Mouse (Mus musculus) MEL (cell line): Measurements from ENCODE around the gene Zfp830. TPM values are rescaled to one million over a fixed set of nuclear protein-coding genes. Genes with fewer than 3 reads are reported as not detected.

Source experiments
- DNase-seq: peaks from one replicate; pipeline ENCODE4 v3.0.0; 2011; ENCODE audit warnings: low read depth, low spot score
- H3K27ac ChIP-seq: 2 replicates; pipeline ENCODE4 v1.5.1; 2012; ENCODE audit warnings: low read depth, mild to moderate bottlenecking, control low read depth, low read length, moderate library complexity; ENCODE audit not compliant: control insufficient read depth
- H3K27me3 ChIP-seq, 2 experiments: fragments of 150-350 bp in 1 of 2; sonication (generic) in 1 of 2; 2 replicates each; pipeline ENCODE4 v1.6.1; 2012; ENCODE audit warnings: low read length in 2 of 2, mild to moderate bottlenecking in 2 of 2, improper control_type of control experiment in 1 of 2, moderate library complexity in 1 of 2; ENCODE audit not compliant: insufficient read depth in 2 of 2, control insufficient read depth in 1 of 2
- H3K36me3 ChIP-seq, 2 experiments: 2 replicates each; pipeline ENCODE4 v1.6.1; 2012 to 2014; ENCODE audit warnings: low read length in 2 of 2, improper control_type of control experiment in 1 of 2, inconsistent platforms in 1 of 2, mild to moderate bottlenecking in 1 of 2; ENCODE audit not compliant: insufficient read depth in 2 of 2, control insufficient read depth in 1 of 2
- H3K4me1 ChIP-seq, 2 experiments: fragments of 150-350 bp in 1 of 2; sonication (generic) in 1 of 2; 2 replicates each; pipeline ENCODE4 v1.6.1; 2012; ENCODE audit warnings: low read length in 2 of 2, improper control_type of control experiment in 1 of 2, mild to moderate bottlenecking in 1 of 2; ENCODE audit not compliant: insufficient read depth in 2 of 2, control insufficient read depth in 1 of 2
- H3K4me3 ChIP-seq, 2 experiments: fragments of 150-350 bp in 1 of 2; sonication (generic) in 1 of 2; 2 replicates each; pipeline ENCODE4 v1.5.1; 2012; ENCODE audit warnings: low read depth in 2 of 2, low read length in 2 of 2, mild to moderate bottlenecking in 2 of 2, moderate library complexity in 2 of 2, control low read depth in 1 of 2, improper control_type of control experiment in 1 of 2; ENCODE audit not compliant: control insufficient read depth in 1 of 2, insufficient read depth in 1 of 2
- H3K79me2 ChIP-seq: 2 replicates; pipeline ENCODE4 v1.6.1; 2012; ENCODE audit warnings: mild to moderate bottlenecking, low read length, moderate library complexity; ENCODE audit not compliant: control insufficient read depth, poor library complexity, insufficient read depth
- H3K9ac ChIP-seq: 2 replicates; pipeline ENCODE4 v1.6.1; 2012; ENCODE audit warnings: low read depth, mild to moderate bottlenecking, control low read depth, low read length, moderate library complexity; ENCODE audit not compliant: control insufficient read depth, poor library complexity, severe bottlenecking
- H3K9me3 ChIP-seq: fragments of 150-350 bp; sonication (generic); replicated peaks from 2 replicates; pipeline ENCODE4 v1.6.1; 2012; ENCODE audit warnings: mild to moderate bottlenecking, low read length, improper control_type of control experiment, moderate library complexity; ENCODE audit not compliant: insufficient read depth
- CHD1 ChIP-seq: IDR thresholded peaks from 2 replicates; pipeline ENCODE4 v1.6.1; 2012; ENCODE audit warnings: low read depth, mild to moderate bottlenecking, inconsistent platforms, low read length, improper control_type of control experiment
- CHD2 ChIP-seq: IDR thresholded peaks from 2 replicates; pipeline ENCODE4 v1.6.1; 2011; ENCODE audit warnings: low read length, improper control_type of control experiment
- CTCF ChIP-seq, 3 experiments: IDR thresholded peaks in 2 of 3; conservative IDR thresholded peaks in 1 of 3; 2 replicates each; pipeline ENCODE4 v1.5.1; 2011 to 2012; ENCODE audit warnings: low read length in 3 of 3, low read depth in 2 of 3, mild to moderate bottlenecking in 2 of 3, improper control_type of control experiment in 1 of 3, inconsistent platforms in 1 of 3, mixed read lengths in 1 of 3, moderate library complexity in 1 of 3; ENCODE audit not compliant: control insufficient read depth in 1 of 3, insufficient read depth in 1 of 3, poor library complexity in 1 of 3, severe bottlenecking in 1 of 3
- E2F4 ChIP-seq: IDR thresholded peaks from 2 replicates; pipeline ENCODE4 v1.6.1; 2011; ENCODE audit warnings: low read depth, low read length, improper control_type of control experiment, borderline replicate concordance
- ELF1 ChIP-seq: IDR thresholded peaks from 2 replicates; pipeline ENCODE4 v1.6.1; 2014; ENCODE audit warnings: low read depth, mild to moderate bottlenecking, inconsistent platforms, low read length, improper control_type of control experiment, moderate library complexity
- ETS1 ChIP-seq: IDR thresholded peaks from 2 replicates; pipeline ENCODE4 v1.6.1; 2012; ENCODE audit warnings: low read depth, mild to moderate bottlenecking, inconsistent platforms, low read length, improper control_type of control experiment, moderate library complexity
- GABPA ChIP-seq: IDR thresholded peaks from 2 replicates; pipeline ENCODE4 v1.6.1; 2012; ENCODE audit warnings: low read depth, mild to moderate bottlenecking, inconsistent platforms, low read length, improper control_type of control experiment, moderate library complexity
- HCFC1 ChIP-seq: IDR thresholded peaks from 2 replicates; pipeline ENCODE4 v1.6.1; 2012; ENCODE audit warnings: low read depth, mild to moderate bottlenecking, inconsistent platforms, low read length, improper control_type of control experiment, moderate library complexity
- MAFK ChIP-seq: IDR thresholded peaks from 2 replicates; pipeline ENCODE4 v1.6.1; 2011; ENCODE audit warnings: low read depth, mild to moderate bottlenecking, low read length, improper control_type of control experiment, borderline replicate concordance
- MAX ChIP-seq: IDR thresholded peaks from 2 replicates; pipeline ENCODE4 v1.6.1; 2011; ENCODE audit warnings: low read length, improper control_type of control experiment
- MAZ ChIP-seq: IDR thresholded peaks from 2 replicates; pipeline ENCODE4 v1.6.1; 2012; ENCODE audit warnings: low read depth, mild to moderate bottlenecking, inconsistent platforms, low read length, improper control_type of control experiment
- MYC ChIP-seq: IDR thresholded peaks from 2 replicates; pipeline ENCODE4 v1.6.1; 2011; ENCODE audit warnings: low read depth, mild to moderate bottlenecking, low read length, improper control_type of control experiment, moderate library complexity
- POLR2A ChIP-seq, 2 experiments: IDR thresholded peaks; 2 replicates each; pipeline ENCODE4 v1.6.1; 2011 to 2012; ENCODE audit warnings: low read length in 2 of 2, mild to moderate bottlenecking in 2 of 2, control low read depth in 1 of 2, improper control_type of control experiment in 1 of 2, low read depth in 1 of 2, moderate library complexity in 1 of 2; ENCODE audit not compliant: control insufficient read depth in 1 of 2, insufficient read depth in 1 of 2, poor library complexity in 1 of 2
- RAD21 ChIP-seq: IDR thresholded peaks from 2 replicates; pipeline ENCODE4 v1.6.1; 2011; ENCODE audit warnings: mild to moderate bottlenecking, low read depth, low read length, improper control_type of control experiment
- SMC3 ChIP-seq: IDR thresholded peaks from 2 replicates; pipeline ENCODE4 v1.6.1; 2011; ENCODE audit warnings: low read depth, low read length, improper control_type of control experiment
- TAL1 ChIP-seq: IDR thresholded peaks from 2 replicates; pipeline ENCODE4 v1.6.1; 2012; ENCODE audit warnings: mild to moderate bottlenecking, inconsistent platforms, low read length, moderate library complexity, mixed read lengths
- TCF12 ChIP-seq: IDR thresholded peaks from 2 replicates; pipeline ENCODE4 v1.6.1; 2014; ENCODE audit warnings: low read depth, mild to moderate bottlenecking, inconsistent platforms, low read length, improper control_type of control experiment, moderate library complexity
- USF2 ChIP-seq, 2 experiments: IDR thresholded peaks; 2 replicates each; pipeline ENCODE4 v1.6.1; 2011 to 2012; ENCODE audit warnings: improper control_type of control experiment in 2 of 2, low read length in 2 of 2, borderline replicate concordance in 1 of 2, inconsistent platforms in 1 of 2, low read depth in 1 of 2, mild to moderate bottlenecking in 1 of 2; ENCODE audit not compliant: insufficient read depth in 1 of 2
- ZC3H11A ChIP-seq: IDR thresholded peaks from 2 replicates; pipeline ENCODE4 v1.6.1; 2012; ENCODE audit warnings: low read depth, mild to moderate bottlenecking, inconsistent platforms, low read length, improper control_type of control experiment
- ZMIZ1 ChIP-seq: IDR thresholded peaks from 2 replicates; pipeline ENCODE4 v1.6.1; 2012; ENCODE audit warnings: low read depth, mild to moderate bottlenecking, inconsistent platforms, low read length, improper control_type of control experiment, moderate library complexity
- ZNF384 ChIP-seq: IDR thresholded peaks from 2 replicates; pipeline ENCODE4 v1.6.1; 2012; ENCODE audit warnings: low read depth, mild to moderate bottlenecking, inconsistent platforms, low read length, improper control_type of control experiment
- polyA plus RNA-seq, 2 experiments: library from polyadenylated mRNA; stranded (reverse) in 1 of 2; unstranded in 1 of 2; fragments of >175 nt in 1 of 2; fragments of >200 nt in 1 of 2; gene quantifications; 2 replicates each; pipeline versions ENCODE4 v1.2.1 to v1.2.4; 2012; ENCODE audit warnings: low replicate concordance in 2 of 2, low read depth in 1 of 2; ENCODE audit not compliant: insufficient read length in 2 of 2, insufficient read depth in 1 of 2, missing spikeins in 1 of 2
- total RNA-seq: library from RNA; depleted of rRNA; stranded (reverse); fragments of 300-350 nt; gene quantifications from 2 replicates; pipeline ENCODE4 v1.2.3, GENCODE M21; 2012

Zfp830 gene
- total and polyA plus RNA-seq, 3 experiments = 43.4 to 51.4 TPM; not detected in 1

- TF ChIP-seq ZC3H11A (no peak), MAX (peak; percentile 74), CHD1 (no peak)
These were observed 17.2 kb upstream of the Zfp830 start (continued) for GRCm38 (mm10) chr11:82746857-82747366.

GRCm38 (mm10) chr11:82752349-82753115, 11.6 kb upstream of the Zfp830 start:
- no peak overlapping the region for H3K4me3 ChIP-seq
- TF ChIP-seq TCF12 = no peak
- no peak for TF ChIP-seq POLR2A (IDR thresholded peaks at IDR 0.05; ENCODE audit: control insufficient read depth in 1 of 2, insufficient read depth in 1 of 2, low read depth in 1 of 2, low read length in 2 of 2, poor library complexity in 1 of 2)
- TF ChIP-seq TAL1 = no peak
- TF ChIP-seq CHD2 = no peak
- no peak for TF ChIP-seq RAD21
- TF ChIP-seq E2F4 = no peak
- TF ChIP-seq MAZ = no peak
- TF ChIP-seq CTCF (IDR thresholded peaks at IDR 0.05 in 2 of 3, conservative IDR thresholded peaks at IDR 0.05 in 1 of 3; ENCODE audit: control insufficient read depth in 1 of 3, insufficient read depth in 1 of 3, low read depth in 2 of 3, low read length in 3 of 3, poor library complexity in 1 of 3, severe bottlenecking in 1 of 3) = no peak
- TF ChIP-seq ZMIZ1 = no peak
- no peak for TF ChIP-seq GABPA
- no peak for TF ChIP-seq ETS1
- no peak for TF ChIP-seq USF2 (IDR thresholded peaks at IDR 0.05; ENCODE audit: borderline replicate concordance in 1 of 2, insufficient read depth in 1 of 2, low read depth in 1 of 2, low read length in 2 of 2)
- no peak for TF ChIP-seq MAX
- TF ChIP-seq SMC3 = no peak
- no peak for TF ChIP-seq HCFC1
- no peaks in the 10 kb centered on the region for H3K79me2 ChIP-seq
- no peak overlapping the region for H3K27ac ChIP-seq
- DNase-seq = peak; percentile 63
- H3K36me3 ChIP-seq = peaks cover 0 to 7% of the 10 kb centered on the region in 2 experiments; a peak in 2 of 4 replicates
- no peak overlapping the region for H3K9ac ChIP-seq
- H3K4me1 ChIP-seq = peaks cover 0 to 8% of the 10 kb centered on the region in 2 experiments; a peak in 3 of 4 replicates
- H3K27me3 ChIP-seq = no peaks in the 10 kb centered on the region
- no peaks in the 10 kb centered on the region for H3K9me3 ChIP-seq

GRCm38 (mm10) chr11:82755919-82756318, 8.2 kb upstream of the Zfp830 start:
- no peak overlapping the region for H3K9ac ChIP-seq
- TF ChIP-seq ELF1 (no peak), MYC (no peak), MAFK (peak; percentile 85), ZNF384 (peak; percentile 48; the same call in 1 of the 2 replicates)
- H3K27ac ChIP-seq = no peak overlapping the region
- H3K4me3 ChIP-seq = no peak overlapping the region
- H3K4me1 ChIP-seq = peaks cover 0 to 13% of the 10 kb centered on the region in 2 experiments; a peak in 2 of 4 replicates
- no peaks in the 10 kb centered on the region for H3K27me3 ChIP-seq
- no peaks in the 10 kb centered on the region for H3K9me3 ChIP-seq
- DNase-seq = no peak
- peaks cover 0 to 7% of the 10 kb centered on the region in 2 experiments; a peak in 2 of 4 replicates for H3K36me3 ChIP-seq
- no peaks in the 10 kb centered on the region for H3K79me2 ChIP-seq
